Mouse (Mus musculus) thymus, postnatal 4 days (tissue): ENCODE data around the gene Gm15293.
"Not testable (repeated sequence)": the region's sequence is repeated elsewhere in the genome, so short reads cannot be mapped to it uniquely, and the experiment has no call there.

Experiments
- DNase-seq: peaks from one replicate; pipeline ENCODE4 v3.0.0; 2021

The Gm15293 gene

DNA sequence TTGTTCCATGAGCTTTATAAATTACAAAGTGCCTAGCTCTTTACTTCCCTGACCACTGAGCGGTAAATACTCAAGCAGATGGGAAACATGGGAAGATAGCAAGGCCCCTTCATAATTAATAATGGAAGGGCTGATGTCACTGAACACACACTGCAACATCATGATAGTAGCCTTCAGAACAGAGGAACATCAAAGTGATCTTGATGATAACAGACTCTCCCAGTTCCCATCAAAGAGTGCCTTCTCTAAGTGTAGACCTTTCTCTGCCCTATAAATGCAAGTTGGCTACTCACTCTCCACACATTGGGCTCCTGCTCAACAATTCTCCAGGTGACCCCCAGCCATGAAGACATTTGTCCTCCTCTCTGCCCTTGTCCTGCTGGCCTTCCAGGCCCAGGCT, at the start of gene Gm15293:
Gene Gm15293 (plus strand): TSS at position 301 of the 400 bp plus-strand sequence.
- DNase-seq: not testable (repeated sequence)

DNA sequence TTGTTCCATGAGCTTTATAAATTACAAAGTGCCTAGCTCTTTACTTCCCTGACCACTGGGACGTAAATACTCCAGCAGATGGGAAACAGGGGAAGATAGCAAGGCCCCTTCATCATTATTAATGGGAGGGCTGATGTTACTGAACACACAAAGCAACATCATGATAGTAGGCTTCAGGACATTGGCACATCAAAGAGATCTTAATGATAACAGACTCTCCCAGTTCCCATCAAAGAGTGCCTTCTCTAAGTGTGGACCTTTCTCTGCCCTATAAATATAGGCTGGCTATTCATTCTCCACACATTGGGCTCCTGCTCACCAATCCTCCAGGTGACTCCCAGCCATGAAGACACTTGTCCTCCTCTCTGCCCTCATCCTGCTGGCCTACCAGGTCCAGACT, 39.4 kb upstream of the Gm15293 start, which contains the start of gene Defa22:
Gene Defa22 (plus strand): TSS at position 301 of the 400 bp plus-strand sequence.
- not testable (repeated sequence) for DNase-seq

DNA sequence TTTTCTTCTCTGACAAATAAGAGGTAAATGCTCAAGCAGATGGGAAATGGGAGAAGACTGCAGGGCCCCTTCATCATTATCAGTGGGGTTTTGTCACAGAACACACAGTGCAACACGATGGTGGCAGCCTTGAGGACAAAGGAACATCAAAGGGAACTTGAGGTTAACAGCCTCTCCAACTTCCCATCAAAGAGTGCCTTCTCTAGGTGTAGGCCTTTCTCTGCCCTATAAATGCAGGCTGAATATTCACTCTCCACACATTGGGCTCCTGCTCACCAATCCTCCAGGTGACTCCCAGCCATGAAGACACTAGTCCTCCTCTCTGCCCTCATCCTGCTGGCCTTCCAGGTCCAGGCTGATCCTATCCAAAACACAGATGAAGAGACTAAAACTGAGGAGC, 10.0 kb upstream of the Gm15293 start, which contains the start of gene Defa31:
Gene Defa31 (plus strand): TSS at position 301 of the 400 bp plus-strand sequence.
- DNase-seq: not testable (repeated sequence)
